Mouse (Mus musculus): ENCODE measurements around the gene Tex45. TPM values are rescaled to one million over a fixed set of nuclear protein-coding genes. Genes with fewer than 3 reads are reported as not detected.

The Tex45 gene
- total RNA-seq, 4 experiments from 2014 or later: 0.16 TPM; not detected in 3

GRCm38 (mm10) chr8:3485192-3485591 lies 14.5 kb downstream of the Tex45 start:
- DNase-seq (ENCODE audit: low spot score): no peak

- peak; percentile 40 for DNase-seq (ENCODE audit: low spot score)
Observed at GRCm38 (mm10) chr8:3492901-3493844, 22.5 kb downstream of the Tex45 start, which contains the start of gene Zfp358. Gene Zfp358, plus strand, starts transcription at chr8:3493138.

GRCm38 (mm10) chr8:3493845-3494208 lies 23.2 kb downstream of the Tex45 start:
- no peak for DNase-seq (ENCODE audit: low spot score)

GRCm38 (mm10) chr8:3495578-3496427 lies 25.1 kb downstream of the Tex45 start:
- DNase-seq (ENCODE audit: low spot score): no peak

GRCm38 (mm10) chr8:3496428-3496748 lies 25.7 kb downstream of the Tex45 start:
- no peak for DNase-seq (ENCODE audit: low spot score)

- DNase-seq (ENCODE audit: low spot score): no peak
Observed at GRCm38 (mm10) chr8:3498583-3498982, 27.9 kb downstream of the Tex45 start.

- no peak for DNase-seq (ENCODE audit: low spot score)
Observed at GRCm38 (mm10) chr8:3499751-3500150, 29.1 kb downstream of the Tex45 start.

GRCm38 (mm10) chr8:3500235-3501090 lies 29.8 kb downstream of the Tex45 start, which contains the start of gene Mcoln1:
Gene Mcoln1, plus strand, starts transcription at chr8:3500457.
- DNase-seq (ENCODE audit: low spot score): peak; percentile 98

- DNase-seq (ENCODE audit: low spot score): no peak
Observed at GRCm38 (mm10) chr8:3502217-3502616, 31.6 kb downstream of the Tex45 start.

- DNase-seq (ENCODE audit: low spot score): no peak
Observed at GRCm38 (mm10) chr8:3507979-3508754, 37.5 kb downstream of the Tex45 start.

GRCm38 (mm10) chr8:3514681-3515247 lies 44.1 kb downstream of the Tex45 start:
- peak; percentile 13 for DNase-seq (ENCODE audit: low spot score)

- DNase-seq (ENCODE audit: low spot score): peak; percentile 92
Observed at GRCm38 (mm10) chr8:3515260-3515671, 44.6 kb downstream of the Tex45 start, which contains the start of gene Pnpla6. Gene Pnpla6, plus strand, starts transcription at chr8:3515384.

GRCm38 (mm10) chr8:3515771-3516417 lies 45.2 kb downstream of the Tex45 start:
- DNase-seq (ENCODE audit: low spot score): peak; percentile 48

- DNase-seq (ENCODE audit: low spot score): peak; percentile 94
Observed at GRCm38 (mm10) chr8:3516450-3517116, 45.9 kb downstream of the Tex45 start.

- peak; percentile 47 for DNase-seq (ENCODE audit: low spot score)
Observed at GRCm38 (mm10) chr8:3517117-3517495, 46.4 kb downstream of the Tex45 start.

- no peak for DNase-seq (ENCODE audit: low spot score)
Observed at GRCm38 (mm10) chr8:3522007-3522697, 51.5 kb downstream of the Tex45 start.

- DNase-seq (ENCODE audit: low spot score): no peak
Observed at GRCm38 (mm10) chr8:3530816-3531215, 60.2 kb downstream of the Tex45 start.

GRCm38 (mm10) chr8:3531936-3532335 lies 61.3 kb downstream of the Tex45 start:
- DNase-seq (ENCODE audit: low spot score): no peak

Data from heart, adult 8-10 months (tissue).